Mouse (Mus musculus) midbrain, embryonic 11.5 days (tissue): ENCODE measurements around the gene Fem1a. TPM values are rescaled to one million over a fixed set of nuclear protein-coding genes. Genes with fewer than 3 reads are reported as not detected.

ENCODE experiments used
- ATAC-seq: fragments of 200-750 bp; cut with Nextera tagmentation; 2 replicates; pipeline ENCODE4 v1.8.0; 2017; ENCODE audit warnings: moderate TSS enrichment, moderate library complexity; ENCODE audit not compliant: low FRiP score
- DNase-seq: peaks from one replicate; pipeline ENCODE4 v3.0.0; 2015; ENCODE audit warnings: low spot score; ENCODE audit errors: missing footprints
- H3K27ac ChIP-seq: fragments of 300-500 bp; sonication (generic); 2 replicates; pipeline ENCODE4 v1.5.1; 2014; ENCODE audit warnings: low read depth, low read length
- H3K27me3 ChIP-seq: fragments of 300-500 bp; sonication (generic); 2 replicates; pipeline ENCODE4 v1.6.1; 2014; ENCODE audit warnings: mild to moderate bottlenecking, low read length, moderate library complexity, mixed read lengths; ENCODE audit not compliant: control insufficient read depth, insufficient read depth
- H3K36me3 ChIP-seq: fragments of 300-500 bp; sonication (generic); 2 replicates; pipeline ENCODE4 v1.6.1; 2014; ENCODE audit warnings: mild to moderate bottlenecking, low read length, moderate library complexity, mixed read lengths; ENCODE audit not compliant: control insufficient read depth, insufficient read depth
- H3K4me1 ChIP-seq: fragments of 300-500 bp; sonication (generic); 2 replicates; pipeline ENCODE4 v1.6.1; 2014; ENCODE audit warnings: low read length; ENCODE audit not compliant: control insufficient read depth, insufficient read depth
- H3K4me2 ChIP-seq: fragments of 300-500 bp; sonication (generic); 2 replicates; pipeline ENCODE4 v1.6.1; 2014; ENCODE audit warnings: mild to moderate bottlenecking, moderate library complexity
- H3K4me3 ChIP-seq: fragments of 300-500 bp; sonication (generic); 2 replicates; pipeline ENCODE4 v1.5.1; 2014; ENCODE audit warnings: low read depth, low read length
- H3K9ac ChIP-seq: fragments of 300-500 bp; sonication (generic); 2 replicates; pipeline ENCODE4 v1.6.1; 2014; ENCODE audit warnings: low read length
- H3K9me3 ChIP-seq: fragments of 300-500 bp; sonication (generic); 2 replicates; pipeline ENCODE4 v1.6.1; 2016; ENCODE audit warnings: low read length; ENCODE audit not compliant: control insufficient read depth
- WGBS: fragments of 180-500 bp; shearing (Covaris S2); extraction: QIAGEN DNeasy Blood & Tissue Kit; methylation state at CpG from one replicate; pipeline ENCODE4 v1.1.7; 2014; 5-methylcytosine and 5-hydroxymethylcytosine counted together
- microRNA counts: library from miRNA; unstranded; fragments of <30 nt; microRNA quantifications from one replicate; lab custom pipeline; 2015
- microRNA-seq: library from miRNA; unstranded; fragments of <30 nt; microRNA quantifications from one replicate; pipeline ENCODE4, GENCODE M21; 2017
- polyA plus RNA-seq: library from polyadenylated mRNA; unstranded; fragments of >200 nt; fragmentation: Nextera tagmentation; extraction: Ambion mirVana; gene quantifications from 2 replicates; pipeline ENCODE4 v1.2.1, GENCODE M21; 2014

Gene Fem1a
- polyA plus RNA-seq, 1 experiment from 2014 or later: 12.7 TPM

GRCm38 (mm10) chr17:56308088-56308487 is 51.5 kb downstream of the Fem1a start:
- Histone ChIP-seq H3K27ac (no peak overlapping the region), H3K27me3 (no peaks in the 10 kb centered on the region), H3K4me3 (no peak overlapping the region), H3K4me1 (peaks cover 27% of the 10 kb centered on the region), H3K9ac (no peak overlapping the region), H3K9me3 (no peaks in the 10 kb centered on the region), H3K36me3 (peaks cover 39% of the 10 kb centered on the region), H3K4me2 (no peak overlapping the region)
- ATAC-seq: no peak
- DNase-seq: no peak
- WGBS: 84% methylated on average over 6 of the region's 6 CpGs

DNA sequence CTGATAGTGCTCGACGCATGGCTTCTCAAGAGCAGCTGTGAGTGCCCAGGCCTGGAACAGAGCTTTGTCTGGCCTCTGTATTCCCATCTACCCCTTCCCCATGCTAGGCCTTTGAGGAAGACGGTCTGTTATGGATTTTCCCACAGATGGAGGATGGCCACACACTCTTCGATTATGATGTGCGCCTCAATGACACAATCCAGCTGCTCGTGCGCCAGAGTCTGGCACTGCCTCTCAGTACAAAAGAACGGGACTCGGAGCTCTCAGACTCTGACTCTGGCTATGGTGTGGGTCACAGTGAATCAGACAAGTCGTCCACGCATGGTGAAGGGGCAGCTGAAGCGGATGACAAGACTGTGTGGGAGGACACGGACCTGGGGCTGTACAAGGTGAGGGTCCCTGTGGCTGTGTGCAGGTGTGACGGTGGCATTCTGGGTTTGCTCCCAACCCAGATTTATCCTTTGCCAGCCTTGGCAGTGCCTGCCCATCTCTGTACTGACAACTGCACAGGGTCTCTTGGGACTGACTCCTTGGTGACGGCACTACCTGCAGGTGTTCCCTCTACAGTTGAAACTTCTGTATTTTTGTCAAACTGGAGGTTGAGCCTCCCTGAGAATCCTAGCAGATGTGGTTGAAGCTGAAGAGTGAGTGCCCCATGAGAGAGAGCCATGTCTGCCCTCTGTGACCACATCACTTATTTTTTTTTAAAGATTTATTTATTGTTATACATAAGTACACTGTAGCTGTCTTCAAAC is 52.8 kb downstream of the Fem1a start:
- H3K4me1 ChIP-seq: peaks cover 23% of the 10 kb centered on the region
- no peak for DNase-seq
- H3K27me3 ChIP-seq: no peaks in the 10 kb centered on the region
- no peak overlapping the region for H3K27ac ChIP-seq
- H3K4me2 ChIP-seq: no peak overlapping the region
- no peak for ATAC-seq
- H3K36me3 ChIP-seq: peaks cover 46% of the 10 kb centered on the region
- no peaks in the 10 kb centered on the region for H3K9me3 ChIP-seq
- H3K4me3 ChIP-seq: no peak overlapping the region
- 92% methylated on average over 15 of the region's 15 CpGs for WGBS
- no peak overlapping the region for H3K9ac ChIP-seq

MicroRNAs within 50 kb of the gene (microRNA counts, 519-probe panel; counts per million panel counts)
- not detected for microRNA mmu-miR-7b (lab: Ali Mortazavi, UCI)

Small RNAs within 50 kb of the gene (microRNA-seq; reads per million reads assigned to microRNA genes)
- 264 reads per million, percentile 66 among the genes with 10 or more reads in this experiment for gene Mir7b

Other genes starting within 250 kb of the Fem1a start
- 106 and 118 TPM in 2 replicates for gene Sh3gl1, start 220.2 kb upstream of the Fem1a start, polyA plus RNA-seq
- gene Chaf1a, start 216.4 kb upstream of the Fem1a start, polyA plus RNA-seq: 20.7 and 24.7 TPM in 2 replicates
- 43.2 and 48.4 TPM in 2 replicates for gene Ubxn6, start 181.8 kb upstream of the Fem1a start, polyA plus RNA-seq
- gene Hdgfl2, start 177.2 kb upstream of the Fem1a start, polyA plus RNA-seq: 104 and 121 TPM in 2 replicates
- 0.05 and 0.07 TPM in 2 replicates for gene Plin4, start 147.0 kb upstream of the Fem1a start, polyA plus RNA-seq
- 0.07 TPM in 1 of 2 replicates, not detected in the other for gene Plin5, start 139.2 kb upstream of the Fem1a start, polyA plus RNA-seq
- 0.15 TPM in 1 of 2 replicates, not detected in the other for gene Lrg1, start 134.8 kb upstream of the Fem1a start, polyA plus RNA-seq
- 1.9 TPM in 2 replicates for gene Sema6b, start 116.5 kb upstream of the Fem1a start, polyA plus RNA-seq
- gene Tnfaip8l1, start 94.3 kb upstream of the Fem1a start, polyA plus RNA-seq: 5.8 and 7.7 TPM in 2 replicates
- 52.3 and 57.7 TPM in 2 replicates for gene Mydgf, start 72.9 kb upstream of the Fem1a start, polyA plus RNA-seq
- 29.5 and 33.8 TPM in 2 replicates for gene Dpp9, start 37.9 kb upstream of the Fem1a start, polyA plus RNA-seq
- gene Ticam1, start 20.0 kb downstream of the Fem1a start, polyA plus RNA-seq: 1.7 and 2.6 TPM in 2 replicates
- gene Plin3, start 36.1 kb downstream of the Fem1a start, polyA plus RNA-seq: 27.5 and 34.0 TPM in 2 replicates
- gene Arrdc5, start 43.5 kb downstream of the Fem1a start, polyA plus RNA-seq: not detected in 2 replicates
- gene Uhrf1, start 46.5 kb downstream of the Fem1a start, polyA plus RNA-seq: 123 and 138 TPM in 2 replicates
- gene Kdm4b, start 69.3 kb downstream of the Fem1a start, polyA plus RNA-seq: 33.3 and 39.6 TPM in 2 replicates
- 115 and 125 TPM in 2 replicates for gene Ptprs, start 219.7 kb downstream of the Fem1a start, polyA plus RNA-seq